Mouse (Mus musculus): Measurements from ENCODE around the gene Chad. TPM values are rescaled to one million over a fixed set of nuclear protein-coding genes. Genes with fewer than 3 reads are reported as not detected.
A peak's percentile ranks its signal among the peaks of the same experiment; 100 is the strongest.

Chad gene
- polyA plus RNA-seq, 1 experiment: not detected

DNA sequence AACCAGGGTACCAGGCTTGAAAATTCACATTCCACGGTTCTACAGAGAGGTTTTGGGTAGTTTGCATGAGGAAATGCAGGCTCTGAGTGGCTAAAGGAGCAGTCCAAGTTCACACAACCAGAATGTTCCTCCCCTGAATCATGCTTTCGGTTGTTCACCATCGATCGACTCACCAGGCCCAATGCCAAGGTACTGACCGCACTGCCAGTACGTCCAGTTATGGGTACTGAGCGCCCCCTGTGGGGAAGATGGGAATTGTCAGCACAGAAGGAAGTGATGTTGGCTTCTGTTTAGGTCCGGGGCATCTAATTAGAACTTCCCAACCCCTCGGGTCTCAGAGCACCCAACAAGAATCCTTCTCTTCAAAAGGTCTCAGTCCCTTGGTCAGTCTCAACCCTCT, 20.9 kb upstream of the Chad start:
- TF ChIP-seq CTCF (IDR thresholded peaks at IDR 0.05; ENCODE audit: low read depth, low read length) (peak; percentile 76), POLR2A (IDR thresholded peaks at IDR 0.05; ENCODE audit: borderline replicate concordance, low read depth, low read length) (no peak)
- no peak overlapping the region for H3K4me3 ChIP-seq (ENCODE audit: insufficient read depth, low read length)
- peaks cover 7% of the 10 kb centered on the region; the same call in 1 of the 2 replicates for H3K4me1 ChIP-seq (ENCODE audit: control insufficient read depth, insufficient read depth, low read length)
- peak overlapping the region; percentile 6; the same call in 1 of the 2 replicates for H3K27ac ChIP-seq (ENCODE audit: insufficient read depth, low read depth, low read length)

DNA sequence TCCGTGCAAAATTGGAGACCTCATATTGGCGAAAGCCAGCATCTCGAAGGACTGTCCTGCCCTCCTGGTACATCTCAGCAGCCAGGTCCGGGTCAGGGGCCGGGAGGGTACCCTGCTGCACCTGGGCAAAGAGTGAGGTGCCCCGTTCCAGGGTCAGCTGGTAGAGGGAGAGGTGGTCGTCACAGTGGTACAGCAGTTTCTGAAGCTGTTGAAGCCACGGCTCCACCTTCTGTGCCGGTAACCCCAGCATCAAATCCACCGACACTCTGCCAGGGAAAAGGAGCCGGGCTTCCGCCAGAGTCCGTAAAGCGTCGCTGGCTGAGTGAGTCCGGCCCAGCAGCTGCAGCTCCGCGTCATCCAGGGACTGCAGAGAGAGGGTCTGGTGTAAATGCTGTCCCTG, 20.4 kb upstream of the Chad start:
- no peak overlapping the region for H3K4me3 ChIP-seq (ENCODE audit: insufficient read depth, low read length)
- H3K4me1 ChIP-seq (ENCODE audit: control insufficient read depth, insufficient read depth, low read length): peaks cover 9% of the 10 kb centered on the region
- no peak overlapping the region for H3K27ac ChIP-seq (ENCODE audit: insufficient read depth, low read depth, low read length)
- no peak for TF ChIP-seq CTCF (IDR thresholded peaks at IDR 0.05; ENCODE audit: low read depth, low read length)
- TF ChIP-seq POLR2A (IDR thresholded peaks at IDR 0.05; ENCODE audit: borderline replicate concordance, low read depth, low read length): no peak

- Histone ChIP-seq H3K4me1 (ENCODE audit: control insufficient read depth, insufficient read depth, low read length) (peaks cover 19% of the 10 kb centered on the region), H3K27ac (ENCODE audit: insufficient read depth, low read depth, low read length) (no peak overlapping the region), H3K4me3 (ENCODE audit: insufficient read depth, low read length) (no peak overlapping the region)
- no peak for TF ChIP-seq CTCF (IDR thresholded peaks at IDR 0.05; ENCODE audit: low read depth, low read length)
- no peak for TF ChIP-seq POLR2A (IDR thresholded peaks at IDR 0.05; ENCODE audit: borderline replicate concordance, low read depth, low read length)
Measured at GRCm38 (mm10) chr11:94546381-94546780, 18.5 kb upstream of the Chad start.

GRCm38 (mm10) chr11:94547271-94547670, 17.6 kb upstream of the Chad start:
- Histone ChIP-seq H3K4me3 (ENCODE audit: insufficient read depth, low read length) (no peak overlapping the region), H3K4me1 (ENCODE audit: control insufficient read depth, insufficient read depth, low read length) (peaks cover 19% of the 10 kb centered on the region), H3K27ac (ENCODE audit: insufficient read depth, low read depth, low read length) (no peak overlapping the region)
- no peak for TF ChIP-seq POLR2A (IDR thresholded peaks at IDR 0.05; ENCODE audit: borderline replicate concordance, low read depth, low read length)
- no peak for TF ChIP-seq CTCF (IDR thresholded peaks at IDR 0.05; ENCODE audit: low read depth, low read length)

DNA sequence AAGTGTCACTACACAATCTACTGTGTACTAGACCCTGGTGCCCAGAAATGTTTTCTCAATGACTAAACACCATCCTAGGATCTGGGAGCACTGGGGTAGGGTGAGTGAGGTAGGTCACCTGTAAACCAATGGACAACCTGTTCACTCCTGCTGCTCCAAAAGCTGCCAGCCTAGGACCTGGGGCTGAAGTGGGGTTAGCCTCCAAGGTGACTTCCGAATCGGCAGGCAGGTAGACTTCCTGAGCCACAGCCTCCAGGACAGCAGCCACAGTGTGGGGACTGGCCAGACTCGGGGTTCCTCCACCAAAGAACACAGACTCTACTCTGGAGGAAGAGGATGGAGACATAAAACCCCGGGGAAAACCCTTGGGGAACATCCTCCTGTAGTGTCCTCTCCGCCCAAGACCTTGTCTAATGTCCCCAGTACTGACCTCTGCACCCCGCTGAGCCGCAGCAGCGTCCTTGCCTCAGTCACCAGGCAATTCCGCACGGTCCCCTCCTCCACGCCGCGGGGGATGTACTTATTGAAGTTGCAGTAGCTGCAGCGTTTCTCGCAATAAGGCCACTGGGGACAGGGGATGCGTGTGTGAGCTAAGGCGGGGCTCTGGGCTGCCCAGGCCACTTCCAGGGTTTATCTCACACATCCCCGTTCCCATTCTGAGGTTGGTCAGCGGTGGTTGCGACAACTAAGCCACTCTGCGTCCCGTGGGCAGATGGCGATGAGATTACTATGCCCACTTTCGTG, 16.6 kb upstream of the Chad start:
- Histone ChIP-seq H3K27ac (ENCODE audit: insufficient read depth, low read depth, low read length) (peak overlapping the region; percentile 72), H3K4me3 (ENCODE audit: insufficient read depth, low read length) (peak overlapping the region; percentile 75), H3K4me1 (ENCODE audit: control insufficient read depth, insufficient read depth, low read length) (peaks cover 19% of the 10 kb centered on the region)
- no peak for TF ChIP-seq POLR2A (IDR thresholded peaks at IDR 0.05; ENCODE audit: borderline replicate concordance, low read depth, low read length)
- no peak for TF ChIP-seq CTCF (IDR thresholded peaks at IDR 0.05; ENCODE audit: low read depth, low read length)

- peak within 1 kb of the TSS; percentile 72 for H3K27ac ChIP-seq (ENCODE audit: insufficient read depth, low read depth, low read length)
- peak within 1 kb of the TSS; percentile 75 for H3K4me3 ChIP-seq (ENCODE audit: insufficient read depth, low read length)
- H3K4me1 ChIP-seq (ENCODE audit: control insufficient read depth, insufficient read depth, low read length): peaks cover 15% of the 10 kb centered on the region
- TF ChIP-seq POLR2A (IDR thresholded peaks at IDR 0.05; ENCODE audit: borderline replicate concordance, low read depth, low read length) (no peak), CTCF (IDR thresholded peaks at IDR 0.05; ENCODE audit: low read depth, low read length) (peak; percentile 87)
Measured at GRCm38 (mm10) chr11:94548888-94549690, 15.8 kb upstream of the Chad start, which contains the start of gene Rsad1. Gene Rsad1, minus strand, starts transcription at chr11:94549255.

DNA sequence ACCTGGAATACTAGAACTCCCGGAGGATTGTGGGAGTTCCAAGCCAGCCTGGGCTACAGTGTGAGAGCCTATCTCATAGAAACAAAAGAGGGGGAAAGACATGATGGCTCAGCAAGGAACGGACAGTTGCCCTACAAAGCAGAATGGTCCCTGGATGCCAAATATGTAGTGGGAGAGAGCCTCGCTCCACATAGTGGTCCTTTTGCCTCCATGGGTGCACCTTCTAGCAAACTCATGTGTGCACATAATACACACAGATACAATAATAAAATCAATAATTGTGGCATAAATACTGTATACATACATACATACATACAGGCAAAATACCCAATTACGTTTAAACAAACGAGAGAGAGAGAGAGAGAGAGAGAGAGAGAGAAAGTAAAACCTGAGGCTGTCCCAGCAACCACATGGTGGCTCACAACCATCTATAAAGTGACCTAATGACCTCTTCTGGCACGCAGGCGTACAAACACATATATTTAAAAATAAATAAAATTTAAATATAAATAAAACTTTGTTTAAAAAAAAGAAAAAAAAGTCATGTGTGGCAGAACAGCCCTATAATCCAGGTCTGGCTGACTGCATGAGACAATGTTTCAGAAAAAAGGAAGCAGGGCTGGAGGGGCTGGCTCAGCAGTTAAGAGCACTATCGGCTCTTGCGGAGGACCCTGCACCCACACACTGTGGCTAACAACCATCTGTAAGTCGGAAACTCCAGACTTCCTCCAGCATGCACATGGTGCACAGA, 15.0 kb upstream of the Chad start:
- Histone ChIP-seq H3K4me1 (ENCODE audit: control insufficient read depth, insufficient read depth, low read length) (peaks cover 15% of the 10 kb centered on the region), H3K27ac (ENCODE audit: insufficient read depth, low read depth, low read length) (peak overlapping the region; percentile 59), H3K4me3 (ENCODE audit: insufficient read depth, low read length) (no peak overlapping the region)
- TF ChIP-seq POLR2A (IDR thresholded peaks at IDR 0.05; ENCODE audit: borderline replicate concordance, low read depth, low read length) (no peak), CTCF (IDR thresholded peaks at IDR 0.05; ENCODE audit: low read depth, low read length) (no peak)

DNA sequence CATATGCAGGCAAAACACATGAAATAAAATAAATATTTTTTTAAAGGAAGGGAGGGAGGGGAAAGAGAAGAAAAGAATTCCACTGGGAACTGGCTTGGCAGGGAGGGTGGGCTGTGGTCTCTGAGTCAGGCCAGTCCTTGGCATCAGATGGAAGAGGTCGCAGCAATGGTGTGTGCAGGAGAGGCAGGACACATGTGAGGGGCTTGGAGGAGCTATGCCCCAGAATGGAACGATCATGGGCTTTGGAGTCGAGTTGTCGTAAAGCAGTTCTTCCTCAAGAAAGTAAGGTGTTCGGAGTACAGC, 14.5 kb upstream of the Chad start:
- H3K27ac ChIP-seq (ENCODE audit: insufficient read depth, low read depth, low read length): peak overlapping the region; percentile 59
- peaks cover 15% of the 10 kb centered on the region for H3K4me1 ChIP-seq (ENCODE audit: control insufficient read depth, insufficient read depth, low read length)
- TF ChIP-seq POLR2A (IDR thresholded peaks at IDR 0.05; ENCODE audit: borderline replicate concordance, low read depth, low read length) (no peak), CTCF (IDR thresholded peaks at IDR 0.05; ENCODE audit: low read depth, low read length) (no peak)
- H3K4me3 ChIP-seq (ENCODE audit: insufficient read depth, low read length): no peak overlapping the region

GRCm38 (mm10) chr11:94558226-94558625, 6.6 kb upstream of the Chad start:
- Histone ChIP-seq H3K4me3 (ENCODE audit: insufficient read depth, low read length) (no peak overlapping the region), H3K27ac (ENCODE audit: insufficient read depth, low read depth, low read length) (no peak overlapping the region), H3K4me1 (ENCODE audit: control insufficient read depth, insufficient read depth, low read length) (no peaks in the 10 kb centered on the region)
- no peak for TF ChIP-seq POLR2A (IDR thresholded peaks at IDR 0.05; ENCODE audit: borderline replicate concordance, low read depth, low read length)

All from bone marrow macrophage, adult 2 months (primary cell).